Mouse (Mus musculus) forebrain, embryonic 15.5 days (tissue): Measurements from ENCODE around the gene Cyp27b1. TPM values are rescaled to one million over a fixed set of nuclear protein-coding genes. Genes with fewer than 3 reads are reported as not detected.
"Not testable (repeated sequence)": the region's sequence is repeated elsewhere in the genome, so short reads cannot be mapped to it uniquely, and the experiment has no call there.

Experiments
- ATAC-seq: fragments of 200-750 bp; cut with Nextera tagmentation; replicated peaks from 2 replicates; pipeline ENCODE4 v1.8.0; 2017; ENCODE audit warnings: mild to moderate bottlenecking, moderate TSS enrichment, moderate library complexity
- H3K27ac ChIP-seq: fragments of 300-500 bp; sonication (generic); replicated peaks from 2 replicates; pipeline ENCODE4 v1.5.1; 2015; ENCODE audit warnings: mild to moderate bottlenecking, inconsistent platforms
- H3K27me3 ChIP-seq: fragments of 300-500 bp; sonication (generic); 2 replicates; pipeline ENCODE4 v1.6.1; 2015; ENCODE audit warnings: inconsistent platforms
- H3K36me3 ChIP-seq: fragments of 300-500 bp; sonication (generic); 2 replicates; pipeline ENCODE4 v1.6.1; 2015; ENCODE audit warnings: mild to moderate bottlenecking, inconsistent platforms
- H3K4me1 ChIP-seq: fragments of 300-500 bp; sonication (generic); 2 replicates; pipeline ENCODE4 v1.6.1; 2015; ENCODE audit warnings: inconsistent platforms
- H3K4me2 ChIP-seq: fragments of 300-500 bp; sonication (generic); replicated peaks from 2 replicates; pipeline ENCODE4 v1.6.1; 2015; ENCODE audit warnings: mild to moderate bottlenecking, inconsistent platforms
- H3K4me3 ChIP-seq: fragments of 300-500 bp; sonication (generic); 2 replicates; pipeline ENCODE4 v1.5.1; 2015; ENCODE audit warnings: mild to moderate bottlenecking, inconsistent platforms
- H3K9ac ChIP-seq: fragments of 300-500 bp; sonication (generic); replicated peaks from 2 replicates; pipeline ENCODE4 v1.6.1; 2015; ENCODE audit warnings: mild to moderate bottlenecking, inconsistent platforms
- H3K9me3 ChIP-seq: fragments of 300-500 bp; sonication (generic); 2 replicates; pipeline ENCODE4 v1.6.1; 2016; ENCODE audit warnings: inconsistent platforms
- WGBS: fragments of 180-500 bp; shearing (Covaris S2); methylation state at CpG from one replicate; pipeline ENCODE4 v1.1.7; 2015; ENCODE audit warnings: mixed read lengths; 5-methylcytosine and 5-hydroxymethylcytosine counted together
- polyA plus RNA-seq: library from polyadenylated mRNA; unstranded; fragments of >200 nt; fragmentation: Nextera tagmentation; extraction: Ambion mirVana; gene quantifications from 2 replicates; pipeline ENCODE4 v1.2.1, GENCODE M21; 2015

Cyp27b1 gene
- polyA plus RNA-seq, 1 experiment from 2014 or later, result 0.15 TPM

GRCm38 (mm10) chr10:127055406-127055805, 7.4 kb downstream of the Cyp27b1 start:
- H3K27ac ChIP-seq, result no peak overlapping the region
- peaks cover 44% of the 10 kb centered on the region for H3K36me3 ChIP-seq
- no peaks in the 10 kb centered on the region for H3K9me3 ChIP-seq
- no peak overlapping the region for H3K4me2 ChIP-seq
- H3K4me1 ChIP-seq, result peaks cover 22% of the 10 kb centered on the region
- ATAC-seq, result no peak
- no peak overlapping the region for H3K4me3 ChIP-seq
- no peak overlapping the region for H3K9ac ChIP-seq
- H3K27me3 ChIP-seq, result peaks cover 14% of the 10 kb centered on the region
- 91% methylated on average over 8 of the region's 8 CpGs for WGBS

GRCm38 (mm10) chr10:127056490-127056889, 8.4 kb downstream of the Cyp27b1 start:
- H3K36me3 ChIP-seq, result peaks cover 44% of the 10 kb centered on the region
- no peak overlapping the region for H3K4me3 ChIP-seq
- no peak overlapping the region for H3K9ac ChIP-seq
- WGBS, result 90% methylated on average over 20 of the region's 20 CpGs
- no peak for ATAC-seq
- H3K27ac ChIP-seq, result no peak overlapping the region
- no peaks in the 10 kb centered on the region for H3K9me3 ChIP-seq
- H3K27me3 ChIP-seq, result peaks cover 3% of the 10 kb centered on the region
- peaks cover 33% of the 10 kb centered on the region for H3K4me1 ChIP-seq
- no peak overlapping the region for H3K4me2 ChIP-seq

GRCm38 (mm10) chr10:127058161-127058560, 10.1 kb downstream of the Cyp27b1 start:
- ATAC-seq, result peak; percentile 17; the same call in 1 of the 2 replicates
- WGBS, result under 1% methylated on average over 9 of the region's 9 CpGs
- no peaks in the 10 kb centered on the region for H3K27me3 ChIP-seq
- no peaks in the 10 kb centered on the region for H3K9me3 ChIP-seq
- H3K9ac ChIP-seq, result peak overlapping the region; percentile 76
- peaks cover 39% of the 10 kb centered on the region for H3K36me3 ChIP-seq
- peaks cover 45% of the 10 kb centered on the region for H3K4me1 ChIP-seq
- peak overlapping the region; percentile 72 for H3K4me3 ChIP-seq
- peak overlapping the region; percentile 74 for H3K4me2 ChIP-seq
- peak overlapping the region; percentile 47; the same call in 1 of the 2 replicates for H3K27ac ChIP-seq

- Histone ChIP-seq H3K27me3 (no peaks in the 10 kb centered on the region), H3K4me3 (peak overlapping the region; percentile 72), H3K9me3 (no peaks in the 10 kb centered on the region), H3K9ac (peak overlapping the region; percentile 76), H3K4me2 (peak overlapping the region; percentile 74), H3K36me3 (peaks cover 38% of the 10 kb centered on the region), H3K27ac (peak overlapping the region; percentile 47), H3K4me1 (peaks cover 45% of the 10 kb centered on the region)
- no peak for ATAC-seq
- WGBS, result 4% methylated on average over 8 of the region's 8 CpGs
These were observed 10.7 kb downstream of the Cyp27b1 start for GRCm38 (mm10) chr10:127058708-127059107.

- peaks cover 46% of the 10 kb centered on the region for H3K4me1 ChIP-seq
- H3K27me3 ChIP-seq, result no peaks in the 10 kb centered on the region
- H3K9me3 ChIP-seq, result no peaks in the 10 kb centered on the region
- H3K4me2 ChIP-seq, result peak overlapping the region; percentile 74
- H3K4me3 ChIP-seq, result peak overlapping the region; percentile 72
- ATAC-seq, result no peak
- under 1% methylated on average over 74 of the region's 92 CpGs for WGBS
- H3K27ac ChIP-seq, result peak overlapping the region; percentile 96
- H3K9ac ChIP-seq, result peak overlapping the region; percentile 76
- H3K36me3 ChIP-seq, result peaks cover 31% of the 10 kb centered on the region
These were observed 11.3 kb downstream of the Cyp27b1 start for GRCm38 (mm10) chr10:127059174-127059967.

- under 1% methylated on average over 65 of the region's 72 CpGs for WGBS
These were observed 12.2 kb downstream of the Cyp27b1 start, which contains the start of gene March9 for GRCm38 (mm10) chr10:127059968-127060916. TSS of gene March9 (minus strand) at chr10:127060184.

GRCm38 (mm10) chr10:127061085-127061484, 13.0 kb downstream of the Cyp27b1 start:
- no peaks in the 10 kb centered on the region for H3K9me3 ChIP-seq
- H3K4me1 ChIP-seq, result peaks cover 59% of the 10 kb centered on the region
- H3K27me3 ChIP-seq, result no peaks in the 10 kb centered on the region
- peak overlapping the region; percentile 96 for H3K27ac ChIP-seq
- H3K4me3 ChIP-seq, result peak overlapping the region; percentile 72
- ATAC-seq, result no peak
- H3K4me2 ChIP-seq, result peak overlapping the region; percentile 74
- peak overlapping the region; percentile 76 for H3K9ac ChIP-seq
- 10% methylated on average over 5 of the region's 5 CpGs for WGBS
- H3K36me3 ChIP-seq, result peaks cover 31% of the 10 kb centered on the region

More at GRCm38 (mm10) chr10:127059968-127060916, 12.2 kb downstream of the Cyp27b1 start, which contains the start of gene March9:
- peak; percentile 44 for ATAC-seq
- Histone ChIP-seq H3K9ac (peak within 1 kb of the TSS; percentile 76), H3K36me3 (peaks cover 31% of the 10 kb centered on the region), H3K9me3 (no peaks in the 10 kb centered on the region), H3K27me3 (no peaks in the 10 kb centered on the region), H3K27ac (peak within 1 kb of the TSS; percentile 96), H3K4me3 (peak within 1 kb of the TSS; percentile 72), H3K4me1 (peaks cover 54% of the 10 kb centered on the region), H3K4me2 (peak within 1 kb of the TSS; percentile 74)

GRCm38 (mm10) chr10:127061513-127061912, 13.5 kb downstream of the Cyp27b1 start:
- Histone ChIP-seq H3K4me2 (peak overlapping the region; percentile 74), H3K9ac (peak overlapping the region; percentile 76), H3K36me3 (peaks cover 31% of the 10 kb centered on the region), H3K4me3 (peak overlapping the region; percentile 72), H3K27me3 (no peaks in the 10 kb centered on the region), H3K4me1 (peaks cover 58% of the 10 kb centered on the region), H3K9me3 (no peaks in the 10 kb centered on the region), H3K27ac (peak overlapping the region; percentile 96)
- ATAC-seq, result no peak
- 66% methylated on average over 2 of the region's 2 CpGs for WGBS

- peaks cover 33% of the 10 kb centered on the region for H3K36me3 ChIP-seq
- 88% methylated on average over 4 of the region's 4 CpGs for WGBS
- peak overlapping the region; percentile 79; the same call in 1 of the 2 replicates for H3K4me3 ChIP-seq
- H3K27me3 ChIP-seq, ATAC-seq, H3K9me3 ChIP-seq, H3K9ac ChIP-seq, H3K4me2 ChIP-seq: not testable (repeated sequence)
- H3K4me1 ChIP-seq, result peaks cover 58% of the 10 kb centered on the region
- peak overlapping the region; percentile 85; the same call in 1 of the 2 replicates for H3K27ac ChIP-seq
These were observed 14.1 kb downstream of the Cyp27b1 start for GRCm38 (mm10) chr10:127062101-127062500.

GRCm38 (mm10) chr10:127062503-127062902, 14.5 kb downstream of the Cyp27b1 start:
- H3K9ac ChIP-seq, result no peak overlapping the region
- no peaks in the 10 kb centered on the region for H3K27me3 ChIP-seq
- no peak for ATAC-seq
- peak overlapping the region; percentile 79 for H3K4me3 ChIP-seq
- peaks cover 55% of the 10 kb centered on the region for H3K4me1 ChIP-seq
- H3K4me2 ChIP-seq, result peak overlapping the region; percentile 52
- H3K36me3 ChIP-seq, result peaks cover 33% of the 10 kb centered on the region
- peak overlapping the region; percentile 85 for H3K27ac ChIP-seq
- H3K9me3 ChIP-seq, result no peaks in the 10 kb centered on the region
- WGBS, result 78% methylated on average over 5 of the region's 5 CpGs

GRCm38 (mm10) chr10:127063239-127063872, 15.3 kb downstream of the Cyp27b1 start, which contains the start of gene Cdk4:
TSS of gene Cdk4 (plus strand) at chr10:127063534.
- peaks cover 39% of the 10 kb centered on the region for H3K36me3 ChIP-seq
- H3K4me2 ChIP-seq, result peak within 1 kb of the TSS; percentile 75
- H3K9me3 ChIP-seq, result no peaks in the 10 kb centered on the region
- H3K27me3 ChIP-seq, result no peaks in the 10 kb centered on the region
- H3K27ac ChIP-seq, result peak within 1 kb of the TSS; percentile 93
- H3K4me1 ChIP-seq, result peaks cover 50% of the 10 kb centered on the region
- peak within 1 kb of the TSS; percentile 79 for H3K4me3 ChIP-seq
- peak within 1 kb of the TSS; percentile 89 for H3K9ac ChIP-seq
- WGBS, result 0% methylated on average over 37 of the region's 46 CpGs
- peak; percentile 86 for ATAC-seq
